Mouse (Mus musculus) midbrain, embryonic 15.5 days (tissue): ENCODE measurements around the gene Myo7a. TPM values are rescaled to one million over a fixed set of nuclear protein-coding genes. Genes with fewer than 3 reads are reported as not detected.

Experiments used
- polyA plus RNA-seq: library from polyadenylated mRNA; unstranded; fragments of >200 nt; fragmentation: Nextera tagmentation; extraction: Ambion mirVana; gene quantifications from 2 replicates; pipeline ENCODE4 v1.2.1, GENCODE M21; 2015

The Myo7a gene
- polyA plus RNA-seq, 1 experiment from 2014 or later = 23.8 TPM

Other genes with a start within 250 kb of the Myo7a start
- 0.05 TPM in 1 of 2 replicates, not detected in the other for gene Gdpd4, start 199.6 kb downstream of the Myo7a start, polyA plus RNA-seq
- gene Omp, start 26.0 kb upstream of the Myo7a start, polyA plus RNA-seq = 0.33 and 0.37 TPM in 2 replicates
- gene Capn5, start 58.8 kb upstream of the Myo7a start, polyA plus RNA-seq = 18.5 and 19.0 TPM in 2 replicates
- gene B3gnt6, start 80.0 kb upstream of the Myo7a start, polyA plus RNA-seq = 0.15 and 0.41 TPM in 2 replicates
- 18.3 and 18.8 TPM in 2 replicates for gene Acer3, start 201.7 kb upstream of the Myo7a start, polyA plus RNA-seq
- 8.5 and 8.9 TPM in 2 replicates for gene Tsku, start 241.8 kb upstream of the Myo7a start, polyA plus RNA-seq